Mouse (Mus musculus) ES-Bruce4 (cell line): Measurements from ENCODE around the gene Dnph1. TPM values are rescaled to one million over a fixed set of nuclear protein-coding genes. Genes with fewer than 3 reads are reported as not detected.

Source experiments
- H3K27ac ChIP-seq: 2 replicates; pipeline ENCODE4 v1.5.1; 2012; ENCODE audit warnings: low read length, inconsistent platforms; ENCODE audit not compliant: insufficient read depth
- H3K27me3 ChIP-seq: 2 replicates; pipeline ENCODE4 v1.6.1; 2012; ENCODE audit warnings: mild to moderate bottlenecking, low read length, inconsistent platforms; ENCODE audit not compliant: control insufficient read depth, poor library complexity, insufficient read depth, severe bottlenecking
- H3K36me3 ChIP-seq: 2 replicates; pipeline ENCODE4 v1.6.1; 2012; ENCODE audit warnings: inconsistent platforms, mild to moderate bottlenecking, low read length, moderate library complexity; ENCODE audit not compliant: control insufficient read depth, poor library complexity, insufficient read depth, severe bottlenecking
- H3K4me1 ChIP-seq: one replicate; pipeline ENCODE4 v1.8.1; 2011; ENCODE audit warnings: low read length; ENCODE audit not compliant: control insufficient read depth, insufficient read depth
- H3K4me3 ChIP-seq: 2 replicates; pipeline ENCODE4 v1.5.1; 2011; ENCODE audit warnings: low read depth, mild to moderate bottlenecking, low read length
- H3K9ac ChIP-seq: 2 replicates; pipeline ENCODE4 v1.6.1; 2012; ENCODE audit warnings: low read depth, mild to moderate bottlenecking, inconsistent platforms; ENCODE audit not compliant: poor library complexity, severe bottlenecking
- H3K9me3 ChIP-seq: replicated peaks from 2 replicates; pipeline ENCODE4 v1.6.1; 2012; ENCODE audit warnings: mild to moderate bottlenecking, low read length, inconsistent platforms; ENCODE audit not compliant: control insufficient read depth, poor library complexity, insufficient read depth, severe bottlenecking
- CTCF ChIP-seq: IDR thresholded peaks from one replicate; pipeline ENCODE4 v1.8.1; 2011; ENCODE audit warnings: low read depth, low read length
- EP300 ChIP-seq: IDR thresholded peaks from 2 replicates; pipeline ENCODE4 v1.6.1; 2011; ENCODE audit warnings: low read depth, low read length; ENCODE audit not compliant: insufficient read depth
- POLR2A ChIP-seq: IDR thresholded peaks from one replicate; pipeline ENCODE4 v1.8.1; 2011; ENCODE audit warnings: low read length; ENCODE audit not compliant: insufficient read depth
- polyA plus RNA-seq: library from polyadenylated mRNA; stranded (reverse); fragments of >200 nt; gene quantifications from 2 replicates; pipeline ENCODE4 v1.2.4, GENCODE M21; 2011; ENCODE audit warnings: low read depth; ENCODE audit not compliant: missing spikeins, insufficient read depth, insufficient read length

The Dnph1 gene
- polyA plus RNA-seq, 1 experiment = 24.1 TPM

- no peak overlapping the region for H3K9ac ChIP-seq
- H3K36me3 ChIP-seq = 0 out of 2 replicates have a peak, but pooled peaks cover 2% of the 10 kb centered on the region
- no peak for TF ChIP-seq POLR2A
- TF ChIP-seq CTCF = no peak
- TF ChIP-seq EP300 = no peak
Observed at GRCm38 (mm10) chr17:46503847-46504638, 7.5 kb downstream of the Dnph1 start.

GRCm38 (mm10) chr17:46505617-46506016 is 9.1 kb downstream of the Dnph1 start:
- H3K36me3 ChIP-seq = no peaks in the 10 kb centered on the region
- no peaks in the 10 kb centered on the region for H3K9me3 ChIP-seq
- no peak overlapping the region for H3K9ac ChIP-seq
- no peaks in the 10 kb centered on the region for H3K4me1 ChIP-seq
- TF ChIP-seq EP300 (no peak), POLR2A (no peak), CTCF (no peak)
- no peaks in the 10 kb centered on the region for H3K27me3 ChIP-seq
- no peak overlapping the region for H3K4me3 ChIP-seq
- no peak overlapping the region for H3K27ac ChIP-seq

More at GRCm38 (mm10) chr17:46503847-46504638, 7.5 kb downstream of the Dnph1 start:
- Histone ChIP-seq H3K9me3 (no peaks in the 10 kb centered on the region), H3K4me1 (no peaks in the 10 kb centered on the region), H3K27me3 (no peaks in the 10 kb centered on the region), H3K4me3 (no peak overlapping the region), H3K27ac (no peak overlapping the region)

- H3K27ac ChIP-seq = no peak overlapping the region
- no peak overlapping the region for H3K9ac ChIP-seq
- TF ChIP-seq CTCF (peak; percentile 62), POLR2A (no peak)
- no peak overlapping the region for H3K4me3 ChIP-seq
- H3K36me3 ChIP-seq = no peaks in the 10 kb centered on the region
- H3K27me3 ChIP-seq = no peaks in the 10 kb centered on the region
- no peaks in the 10 kb centered on the region for H3K4me1 ChIP-seq
- no peaks in the 10 kb centered on the region for H3K9me3 ChIP-seq
Observed at GRCm38 (mm10) chr17:46511059-46511710, 14.7 kb downstream of the Dnph1 start.

GRCm38 (mm10) chr17:46513329-46513728 is 16.8 kb downstream of the Dnph1 start:
- no peaks in the 10 kb centered on the region for H3K9me3 ChIP-seq
- no peak overlapping the region for H3K4me3 ChIP-seq
- no peak overlapping the region for H3K9ac ChIP-seq
- TF ChIP-seq EP300 = no peak
- no peak for TF ChIP-seq POLR2A
- no peak for TF ChIP-seq CTCF
- H3K36me3 ChIP-seq = no peaks in the 10 kb centered on the region
- H3K27me3 ChIP-seq = no peaks in the 10 kb centered on the region
- no peak overlapping the region for H3K27ac ChIP-seq
- H3K4me1 ChIP-seq = no peaks in the 10 kb centered on the region

- TF ChIP-seq POLR2A (no peak), EP300 (no peak), CTCF (no peak)
- peak overlapping the region; percentile 57 for H3K4me3 ChIP-seq
- no peaks in the 10 kb centered on the region for H3K4me1 ChIP-seq
- H3K27ac ChIP-seq = no peak overlapping the region
- peak overlapping the region; percentile 30 for H3K9ac ChIP-seq
- H3K27me3 ChIP-seq = no peaks in the 10 kb centered on the region
- H3K9me3 ChIP-seq = no peaks in the 10 kb centered on the region
- no peaks in the 10 kb centered on the region for H3K36me3 ChIP-seq
Observed at GRCm38 (mm10) chr17:46519971-46520370, 23.5 kb downstream of the Dnph1 start.

- no peaks in the 10 kb centered on the region for H3K36me3 ChIP-seq
- no peak overlapping the region for H3K27ac ChIP-seq
- TF ChIP-seq EP300 (no peak), CTCF (no peak), POLR2A (no peak)
- H3K27me3 ChIP-seq = no peaks in the 10 kb centered on the region
- peak overlapping the region; percentile 57 for H3K4me3 ChIP-seq
- H3K9me3 ChIP-seq = no peaks in the 10 kb centered on the region
- H3K4me1 ChIP-seq = no peaks in the 10 kb centered on the region
- H3K9ac ChIP-seq = peak overlapping the region; percentile 30
Observed at GRCm38 (mm10) chr17:46520385-46520979, 24.0 kb downstream of the Dnph1 start.
